Mouse (Mus musculus) frontal cortex, adult 2 months (tissue): ENCODE results near the gene Myf5. TPM values are rescaled to one million over a fixed set of nuclear protein-coding genes. Genes with fewer than 3 reads are reported as not detected.
A peak's percentile ranks its signal among the peaks of the same experiment; 100 is the strongest.

Experiments
- DNase-seq, 2 experiments: peaks; one replicate each; pipeline ENCODE4 v3.0.0; 2022; ENCODE audit warnings: low spot score in 1 of 2; ENCODE audit errors: extremely low spot score in 1 of 2
- polyA plus RNA-seq: library from polyadenylated mRNA; depleted of rRNA; stranded (reverse); fragments of >200 nt; gene quantifications from 2 replicates; pipeline ENCODE4 v1.2.3, GENCODE M21; 2012; rRNA removed

Gene Myf5
- polyA plus RNA-seq, 1 experiment = not detected

- peak in 1 of 2 experiments; percentile 77 for DNase-seq
Measured at GRCm38 (mm10) chr10:107442781-107443180, 43.2 kb downstream of the Myf5 start.

GRCm38 (mm10) chr10:107436967-107437366 is 49.0 kb downstream of the Myf5 start:
- no peak for DNase-seq

Other genes starting within 250 kb of the Myf5 start
- 21.3 and 23.9 TPM in 2 replicates for gene Lin7a, start 214.4 kb downstream of the Myf5 start, polyA plus RNA-seq
- gene Myf6, start 8.6 kb upstream of the Myf5 start, polyA plus RNA-seq = not detected in 2 replicates
- gene Ptprq, start 233.9 kb upstream of the Myf5 start, polyA plus RNA-seq = 0.02 and 0.04 TPM in 2 replicates